Mouse (Mus musculus): ENCODE measurements around the gene Pla2g4e.
A peak's percentile ranks its signal among the peaks of the same experiment; 100 is the strongest.
"Not testable (repeated sequence)": the region's sequence is repeated elsewhere in the genome, so short reads cannot be mapped to it uniquely, and the experiment has no call there.

Pla2g4e gene

GRCm38 (mm10) chr2:120244679-120245420, at the start of gene Pla2g4e:
Pla2g4e (minus strand) TSS chr2:120245335.
- no peak for DNase-seq (ENCODE audit: low read depth)

- no peak for DNase-seq (ENCODE audit: low read depth)
Measured at GRCm38 (mm10) chr2:120291471-120292078, 46.4 kb upstream of the Pla2g4e start.

GRCm38 (mm10) chr2:120288995-120289394, 43.9 kb upstream of the Pla2g4e start, which contains the start of gene Pla2g4d:
Pla2g4d (minus strand) TSS chr2:120289197.
- no peak for DNase-seq (ENCODE audit: low read depth)

- no peak for DNase-seq (ENCODE audit: low read depth)
Measured at GRCm38 (mm10) chr2:120288401-120288800, 43.3 kb upstream of the Pla2g4e start.

GRCm38 (mm10) chr2:120285639-120286038, 40.5 kb upstream of the Pla2g4e start:
- DNase-seq (ENCODE audit: low read depth): no peak

- no peak for DNase-seq (ENCODE audit: low read depth)
Measured at GRCm38 (mm10) chr2:120284705-120285104, 39.6 kb upstream of the Pla2g4e start.

GRCm38 (mm10) chr2:120284094-120284493, 39.0 kb upstream of the Pla2g4e start:
- DNase-seq (ENCODE audit: low read depth): no peak

GRCm38 (mm10) chr2:120283550-120283949, 38.4 kb upstream of the Pla2g4e start:
- no peak for DNase-seq (ENCODE audit: low read depth)

- DNase-seq (ENCODE audit: low read depth): peak; percentile 27
Measured at GRCm38 (mm10) chr2:120281221-120281620, 36.1 kb upstream of the Pla2g4e start.

GRCm38 (mm10) chr2:120279961-120280360, 34.8 kb upstream of the Pla2g4e start:
- peak; percentile 73 for DNase-seq (ENCODE audit: low read depth)

GRCm38 (mm10) chr2:120276951-120277350, 31.8 kb upstream of the Pla2g4e start:
- DNase-seq (ENCODE audit: low read depth): no peak

- DNase-seq (ENCODE audit: low read depth): no peak
Measured at GRCm38 (mm10) chr2:120268635-120269034, 23.5 kb upstream of the Pla2g4e start.

GRCm38 (mm10) chr2:120265523-120265922, 20.4 kb upstream of the Pla2g4e start:
- peak; percentile 75 for DNase-seq (ENCODE audit: low read depth)

GRCm38 (mm10) chr2:120264858-120265257, 19.7 kb upstream of the Pla2g4e start:
- no peak for DNase-seq (ENCODE audit: low read depth)

GRCm38 (mm10) chr2:120262876-120263275, 17.7 kb upstream of the Pla2g4e start:
- DNase-seq (ENCODE audit: low read depth): no peak

- no peak for DNase-seq (ENCODE audit: low read depth)
Measured at GRCm38 (mm10) chr2:120261346-120261745, 16.2 kb upstream of the Pla2g4e start.

GRCm38 (mm10) chr2:120256259-120256658, 11.1 kb upstream of the Pla2g4e start:
- no peak for DNase-seq (ENCODE audit: low read depth)

GRCm38 (mm10) chr2:120252644-120253043, 7.5 kb upstream of the Pla2g4e start:
- DNase-seq (ENCODE audit: low read depth): no peak

- no peak for DNase-seq (ENCODE audit: low read depth)
Measured at GRCm38 (mm10) chr2:120245421-120246016, 384 bp upstream of the Pla2g4e start.

- no peak for DNase-seq (ENCODE audit: low read depth)
Measured at GRCm38 (mm10) chr2:120243995-120244394, 1.1 kb downstream of the Pla2g4e start.

- no peak for DNase-seq (ENCODE audit: low read depth)
Measured at GRCm38 (mm10) chr2:120242791-120243467, 2.2 kb downstream of the Pla2g4e start.

GRCm38 (mm10) chr2:120238733-120239132, 6.4 kb downstream of the Pla2g4e start:
- not testable (repeated sequence) for DNase-seq (ENCODE audit: low read depth)

GRCm38 (mm10) chr2:120237784-120238183, 7.4 kb downstream of the Pla2g4e start:
- DNase-seq (ENCODE audit: low read depth): no peak
